Mouse (Mus musculus) myocyte (in vitro differentiated cells): ENCODE results near the gene Ola1. TPM values are rescaled to one million over a fixed set of nuclear protein-coding genes. Genes with fewer than 3 reads are reported as not detected.

ENCODE experiments used
- H3K27me3 ChIP-seq: one replicate; pipeline ENCODE4 v1.6.1; 2011; ENCODE audit not compliant: control insufficient read depth, insufficient read depth, insufficient read length
- H3K36me3 ChIP-seq: one replicate; pipeline ENCODE4 v1.6.1; 2011; ENCODE audit not compliant: control insufficient read depth, insufficient read depth
- H3K4me2 ChIP-seq: one replicate; pipeline ENCODE4 v1.6.1; 2011; ENCODE audit warnings: low read depth, control low read depth
- H3K4me3 ChIP-seq: one replicate; pipeline ENCODE4 v1.5.1; 2011; ENCODE audit warnings: mild to moderate bottlenecking, control low read depth, moderate library complexity
- H3K79me2 ChIP-seq: one replicate; pipeline ENCODE4 v1.6.1; 2011; ENCODE audit not compliant: control insufficient read depth, insufficient read depth
- H3ac ChIP-seq: one replicate; pipeline ENCODE4 v1.6.1; 2011; ENCODE audit not compliant: control insufficient read depth, insufficient read length
- CEBPB ChIP-seq: IDR thresholded peaks from 2 replicates; pipeline ENCODE4 v1.6.1; 2011; ENCODE audit warnings: mild to moderate bottlenecking, moderate library complexity; ENCODE audit not compliant: poor library complexity, insufficient read depth, severe bottlenecking
- E2F4 ChIP-seq: IDR thresholded peaks from one replicate; pipeline ENCODE4 v1.6.1; 2011; ENCODE audit warnings: mild to moderate bottlenecking, control low read depth, moderate library complexity; ENCODE audit not compliant: insufficient read depth
- MAX ChIP-seq: IDR thresholded peaks from one replicate; pipeline ENCODE4 v1.6.1; 2011; ENCODE audit warnings: low read depth, mild to moderate bottlenecking, control low read depth
- MYOD1 ChIP-seq, 3 experiments: IDR thresholded peaks; one replicate each; pipeline ENCODE4 v1.6.1; 2011; ENCODE audit warnings: control low read depth in 2 of 3, low read depth in 2 of 3, mild to moderate bottlenecking in 2 of 3, moderate library complexity in 1 of 3; ENCODE audit not compliant: insufficient read length in 2 of 3, control insufficient read depth in 1 of 3
- MYOG ChIP-seq, 3 experiments: IDR thresholded peaks; one replicate each; pipeline ENCODE4 v1.6.1; 2011; ENCODE audit warnings: control low read depth in 2 of 3, low read depth in 2 of 3, mild to moderate bottlenecking in 2 of 3; ENCODE audit not compliant: insufficient read length in 2 of 3, control insufficient read depth in 1 of 3, insufficient read depth in 1 of 3
- POLR2A ChIP-seq: IDR thresholded peaks from one replicate; pipeline ENCODE4 v1.6.1; 2011; ENCODE audit warnings: low read depth, mild to moderate bottlenecking, control low read depth, moderate library complexity; ENCODE audit not compliant: insufficient read length
- POLR2AphosphoS2 ChIP-seq: IDR thresholded peaks from one replicate; pipeline ENCODE4 v1.6.1; 2011; ENCODE audit warnings: low read depth, control low read depth; ENCODE audit not compliant: insufficient read length
- REST ChIP-seq: IDR thresholded peaks from one replicate; pipeline ENCODE4 v1.6.1; 2011; ENCODE audit warnings: mild to moderate bottlenecking, control low read depth, moderate library complexity; ENCODE audit not compliant: insufficient read depth, insufficient read length
- SRF ChIP-seq: IDR thresholded peaks from one replicate; pipeline ENCODE4 v1.6.1; 2011; ENCODE audit warnings: low read depth; ENCODE audit not compliant: control insufficient read depth, insufficient read length
- TCF12 ChIP-seq: IDR thresholded peaks from one replicate; pipeline ENCODE4 v1.6.1; 2011; ENCODE audit warnings: mild to moderate bottlenecking, control low read depth; ENCODE audit not compliant: poor library complexity, insufficient read depth, severe bottlenecking
- TCF3 ChIP-seq: IDR thresholded peaks from one replicate; pipeline ENCODE4 v1.6.1; 2011; ENCODE audit warnings: low read depth, control low read depth; ENCODE audit not compliant: insufficient read length
- USF1 ChIP-seq: IDR thresholded peaks from one replicate; pipeline ENCODE4 v1.6.1; 2011; ENCODE audit warnings: low read depth, mild to moderate bottlenecking, control low read depth, moderate library complexity
- polyA plus RNA-seq: library from polyadenylated mRNA; unstranded; fragments of >200 nt; fragmentation: generic; extraction: Trizol; gene quantifications from one replicate; pipeline ENCODE4 v1.2.1, GENCODE M21; 2012; ENCODE audit warnings: missing spikeins

Ola1 gene
- polyA plus RNA-seq, 1 experiment: 46.0 TPM

- H3K27me3 ChIP-seq: peaks cover 5% of the 10 kb centered on the region
- H3ac ChIP-seq: no peak overlapping the region
- H3K79me2 ChIP-seq: no peaks in the 10 kb centered on the region
- no peak overlapping the region for H3K4me2 ChIP-seq
- TF ChIP-seq REST (no peak), USF1 (no peak), TCF12 (no peak), MAX (no peak), MYOD1 (IDR thresholded peaks at IDR 0.05; ENCODE audit: control insufficient read depth in 1 of 3, insufficient read length in 2 of 3, low read depth in 2 of 3) (no peak), E2F4 (no peak)
- H3K4me3 ChIP-seq: no peak overlapping the region
- no peaks in the 10 kb centered on the region for H3K36me3 ChIP-seq
Measured at GRCm38 (mm10) chr2:73266011-73266410, 47.3 kb upstream of the Ola1 start.

GRCm38 (mm10) chr2:73264611-73265195 lies 46.0 kb upstream of the Ola1 start:
- H3K27me3 ChIP-seq: peaks cover 5% of the 10 kb centered on the region
- no peaks in the 10 kb centered on the region for H3K79me2 ChIP-seq
- TF ChIP-seq POLR2AphosphoS2 (no peak), E2F4 (no peak), TCF3 (no peak), POLR2A (no peak)
- H3K36me3 ChIP-seq: no peaks in the 10 kb centered on the region
- H3K4me2 ChIP-seq: no peak overlapping the region
- H3K4me3 ChIP-seq: no peak overlapping the region
- no peak overlapping the region for H3ac ChIP-seq

GRCm38 (mm10) chr2:73263794-73264610 lies 45.3 kb upstream of the Ola1 start:
- no peak overlapping the region for H3K4me3 ChIP-seq
- no peak overlapping the region for H3ac ChIP-seq
- no peak overlapping the region for H3K4me2 ChIP-seq
- peaks cover 5% of the 10 kb centered on the region for H3K27me3 ChIP-seq
- H3K79me2 ChIP-seq: no peaks in the 10 kb centered on the region
- TF ChIP-seq CEBPB (no peak), POLR2A (no peak), MYOG (IDR thresholded peaks at IDR 0.05; ENCODE audit: control insufficient read depth in 1 of 3, insufficient read depth in 1 of 3, insufficient read length in 2 of 3, low read depth in 2 of 3) (no peak)
- no peaks in the 10 kb centered on the region for H3K36me3 ChIP-seq

- Histone ChIP-seq H3K79me2 (no peaks in the 10 kb centered on the region), H3ac (no peak overlapping the region), H3K27me3 (peaks cover 3% of the 10 kb centered on the region), H3K36me3 (no peaks in the 10 kb centered on the region), H3K4me3 (no peak overlapping the region), H3K4me2 (no peak overlapping the region)
- TF ChIP-seq E2F4 (no peak), MYOG (IDR thresholded peaks at IDR 0.05; ENCODE audit: control insufficient read depth in 1 of 3, insufficient read depth in 1 of 3, insufficient read length in 2 of 3, low read depth in 2 of 3) (no peak), MAX (no peak), POLR2A (no peak), TCF3 (no peak), TCF12 (no peak), MYOD1 (IDR thresholded peaks at IDR 0.05; ENCODE audit: control insufficient read depth in 1 of 3, insufficient read length in 2 of 3, low read depth in 2 of 3) (no peak), CEBPB (no peak), USF1 (no peak), REST (no peak), POLR2AphosphoS2 (no peak), SRF (no peak)
Measured at GRCm38 (mm10) chr2:73263172-73263765, 44.5 kb upstream of the Ola1 start.

GRCm38 (mm10) chr2:73248701-73249100 lies 30.0 kb upstream of the Ola1 start:
- TF ChIP-seq MYOG (IDR thresholded peaks at IDR 0.05; ENCODE audit: control insufficient read depth in 1 of 3, insufficient read depth in 1 of 3, insufficient read length in 2 of 3, low read depth in 2 of 3) (no peak), MYOD1 (IDR thresholded peaks at IDR 0.05; ENCODE audit: control insufficient read depth in 1 of 3, insufficient read length in 2 of 3, low read depth in 2 of 3) (no peak), POLR2A (no peak), CEBPB (no peak), REST (no peak), MAX (no peak), TCF12 (no peak)
- Histone ChIP-seq H3K36me3 (no peaks in the 10 kb centered on the region), H3K79me2 (no peaks in the 10 kb centered on the region), H3K4me2 (no peak overlapping the region), H3K4me3 (no peak overlapping the region), H3K27me3 (no peaks in the 10 kb centered on the region), H3ac (no peak overlapping the region)
